Mouse (Mus musculus) limb, embryonic 10.5 days (tissue): Measurements from ENCODE around the gene Gm15217. TPM values are rescaled to one million over a fixed set of nuclear protein-coding genes. Genes with fewer than 3 reads are reported as not detected.

Source experiments
- DNase-seq: peaks from one replicate; pipeline ENCODE4 v3.0.0-alpha.2; 2017; ENCODE audit warnings: low spot score
- H3K27ac ChIP-seq: fragments of 300-500 bp; sonication (generic); 2 replicates; pipeline ENCODE4 v1.5.1; 2016; ENCODE audit warnings: mild to moderate bottlenecking
- H3K27me3 ChIP-seq: fragments of 300-500 bp; sonication (generic); 2 replicates; pipeline ENCODE4 v1.6.1; 2016; ENCODE audit warnings: low read depth, mild to moderate bottlenecking; ENCODE audit not compliant: poor library complexity, severe bottlenecking
- H3K36me3 ChIP-seq: fragments of 300-500 bp; sonication (generic); 2 replicates; pipeline ENCODE4 v1.6.1; 2016; ENCODE audit warnings: mild to moderate bottlenecking, moderate library complexity
- H3K4me1 ChIP-seq: fragments of 300-500 bp; sonication (generic); 2 replicates; pipeline ENCODE4 v1.6.1; 2016
- H3K4me3 ChIP-seq: fragments of 300-500 bp; sonication (generic); 2 replicates; pipeline ENCODE4 v1.5.1; 2016; ENCODE audit warnings: mild to moderate bottlenecking, moderate library complexity
- H3K9me3 ChIP-seq: fragments of 300-500 bp; sonication (generic); replicated peaks from 2 replicates; pipeline ENCODE4 v1.6.1; 2016; ENCODE audit warnings: mild to moderate bottlenecking
- WGBS: fragments of 180-500 bp; shearing (Covaris S2); methylation state at CpG from one replicate; pipeline ENCODE4 v1.1.7; 2016; 5-methylcytosine and 5-hydroxymethylcytosine counted together
- polyA plus RNA-seq: library from polyadenylated mRNA; unstranded; fragments of >200 nt; fragmentation: Nextera tagmentation; extraction: Ambion mirVana; gene quantifications from 2 replicates; pipeline ENCODE4 v1.2.1, GENCODE M21; 2016

Gene Gm15217
- polyA plus RNA-seq = 0.31 and 0.35 TPM in 2 replicates

- Histone ChIP-seq H3K4me1 (peaks cover 36% of the 10 kb centered on the region), H3K4me3 (peak within 1 kb of the TSS; percentile 52), H3K36me3 (peaks cover 29% of the 10 kb centered on the region), H3K27me3 (peaks cover 38% of the 10 kb centered on the region; the same call in 1 of the 2 replicates), H3K27ac (peak within 1 kb of the TSS; percentile 83), H3K9me3 (no peaks in the 10 kb centered on the region)
- WGBS = 90% methylated on average over 12 of the region's 12 CpGs
- no peak for DNase-seq
These were observed at the start of gene Gm15217 for GRCm38 (mm10) chr14:46379285-46379684. Gene Gm15217 (plus strand): TSS chr14:46379414.

- H3K27me3 ChIP-seq = no peaks in the 10 kb centered on the region
- H3K4me1 ChIP-seq = peaks cover 7% of the 10 kb centered on the region
- WGBS = 81% methylated on average over 8 of the region's 8 CpGs
- H3K4me3 ChIP-seq = no peak overlapping the region
- H3K36me3 ChIP-seq = no peaks in the 10 kb centered on the region
- no peaks in the 10 kb centered on the region for H3K9me3 ChIP-seq
- DNase-seq = no peak
- H3K27ac ChIP-seq = no peak overlapping the region; the same call in 1 of the 2 replicates
These were observed 45.6 kb upstream of the Gm15217 start for GRCm38 (mm10) chr14:46333421-46334237.

DNA sequence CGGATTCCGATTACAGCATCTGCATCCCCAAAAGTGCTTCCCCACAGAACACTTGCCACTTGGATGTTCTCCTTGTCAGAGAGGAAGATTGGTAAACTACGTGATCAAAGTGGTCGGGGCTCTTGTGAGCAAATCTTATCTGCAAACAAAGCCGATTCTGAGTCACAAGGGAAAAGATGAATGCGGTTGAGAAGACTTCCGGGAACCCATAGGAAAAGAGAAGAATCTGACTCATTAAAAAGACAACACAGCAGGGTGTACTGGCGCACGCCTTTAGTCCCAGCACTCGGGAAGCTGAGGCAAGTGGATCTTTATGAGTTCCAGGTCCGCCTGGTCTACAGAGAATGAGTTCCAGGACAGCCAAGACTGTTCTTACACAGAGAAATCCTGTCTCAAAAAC lies 40.4 kb upstream of the Gm15217 start:
- Histone ChIP-seq H3K27me3 (no peaks in the 10 kb centered on the region), H3K4me3 (no peak overlapping the region), H3K27ac (no peak overlapping the region), H3K4me1 (peaks cover under 1% of the 10 kb centered on the region; the same call in 1 of the 2 replicates), H3K9me3 (no peaks in the 10 kb centered on the region), H3K36me3 (no peaks in the 10 kb centered on the region)
- 88% methylated on average over 11 of the region's 11 CpGs for WGBS
- no peak for DNase-seq

- no peaks in the 10 kb centered on the region for H3K9me3 ChIP-seq
- H3K4me3 ChIP-seq = no peak overlapping the region
- no peaks in the 10 kb centered on the region for H3K27me3 ChIP-seq
- no peak overlapping the region for H3K27ac ChIP-seq
- no peaks in the 10 kb centered on the region for H3K36me3 ChIP-seq
- DNase-seq = no peak
- no peaks in the 10 kb centered on the region for H3K4me1 ChIP-seq
These were observed 34.5 kb upstream of the Gm15217 start for GRCm38 (mm10) chr14:46344750-46345149.

DNA sequence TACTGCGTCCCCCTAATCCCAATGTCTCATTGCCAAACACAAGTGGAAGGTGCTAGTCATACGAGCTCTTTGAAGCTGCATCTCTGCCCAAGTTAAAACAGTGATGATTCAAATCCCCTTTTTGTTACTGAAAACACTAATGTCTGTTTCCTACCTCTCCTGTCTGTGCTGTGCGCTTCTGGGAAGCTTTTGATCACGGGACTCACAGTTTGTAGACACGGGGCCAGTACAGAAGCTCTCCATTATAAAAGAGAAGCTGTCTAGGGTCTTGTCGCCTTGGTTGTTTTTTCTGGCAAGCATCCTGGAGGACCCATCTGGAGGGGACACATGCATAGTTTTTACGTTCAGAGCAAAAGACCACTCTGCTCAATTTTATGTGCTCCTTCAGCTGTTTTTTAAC lies 21.9 kb upstream of the Gm15217 start:
- Histone ChIP-seq H3K4me1 (no peaks in the 10 kb centered on the region; the same call in 1 of the 2 replicates), H3K27ac (no peak overlapping the region), H3K4me3 (no peak overlapping the region), H3K36me3 (no peaks in the 10 kb centered on the region), H3K9me3 (no peaks in the 10 kb centered on the region), H3K27me3 (no peaks in the 10 kb centered on the region)
- WGBS = 81% methylated on average over 7 of the region's 7 CpGs
- DNase-seq = no peak

DNA sequence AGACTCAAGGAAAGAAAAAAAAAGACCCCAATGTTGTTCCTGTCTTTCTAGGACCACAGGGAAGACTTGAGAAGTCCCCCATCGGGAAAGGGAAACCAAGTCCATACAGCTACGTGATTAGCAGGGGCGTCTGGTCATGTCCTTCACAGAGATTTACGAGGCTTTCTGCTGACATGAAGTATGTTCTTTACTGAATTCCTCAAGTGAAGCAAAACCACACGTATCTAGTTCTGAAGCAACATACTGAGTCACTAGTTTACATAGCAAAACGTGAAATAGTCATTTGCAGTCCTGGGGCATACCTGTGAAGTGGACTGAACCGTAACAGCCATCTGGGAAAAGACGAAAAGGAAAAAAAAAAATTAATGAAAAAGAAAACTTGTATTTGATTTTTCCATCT lies 21.5 kb upstream of the Gm15217 start:
- whole genome bisulfite sequencing = 68% methylated on average over 8 of the region's 8 CpGs
- Histone ChIP-seq H3K4me3 (no peak overlapping the region), H3K9me3 (no peaks in the 10 kb centered on the region), H3K27me3 (no peaks in the 10 kb centered on the region), H3K27ac (no peak overlapping the region), H3K36me3 (no peaks in the 10 kb centered on the region), H3K4me1 (no peaks in the 10 kb centered on the region; the same call in 1 of the 2 replicates)
- no peak for DNase-seq

GRCm38 (mm10) chr14:46363209-46363608 lies 16.0 kb upstream of the Gm15217 start:
- no peak for DNase-seq
- no peaks in the 10 kb centered on the region for H3K36me3 ChIP-seq
- no peaks in the 10 kb centered on the region for H3K4me1 ChIP-seq
- H3K27ac ChIP-seq = no peak overlapping the region
- peaks cover 4% of the 10 kb centered on the region; the same call in 1 of the 2 replicates for H3K27me3 ChIP-seq
- WGBS = 36% methylated on average over 10 of the region's 10 CpGs
- H3K9me3 ChIP-seq = no peaks in the 10 kb centered on the region
- no peak overlapping the region for H3K4me3 ChIP-seq

- H3K36me3 ChIP-seq = no peaks in the 10 kb centered on the region
These were observed 6.8 kb upstream of the Gm15217 start for GRCm38 (mm10) chr14:46372452-46372851.

GRCm38 (mm10) chr14:46375796-46376195 lies 3.4 kb upstream of the Gm15217 start:
- Histone ChIP-seq H3K27me3 (peaks cover 18% of the 10 kb centered on the region; the same call in 1 of the 2 replicates), H3K4me1 (peaks cover 16% of the 10 kb centered on the region), H3K4me3 (no peak overlapping the region), H3K27ac (no peak overlapping the region), H3K36me3 (no peaks in the 10 kb centered on the region), H3K9me3 (no peaks in the 10 kb centered on the region)
- DNase-seq = no peak
- 79% methylated on average over 5 of the region's 5 CpGs for WGBS

More at GRCm38 (mm10) chr14:46372452-46372851, 6.8 kb upstream of the Gm15217 start:
- DNase-seq = no peak
- H3K4me1 ChIP-seq = peaks cover 16% of the 10 kb centered on the region
- 34% methylated on average over 9 of the region's 9 CpGs for WGBS
- H3K9me3 ChIP-seq = no peaks in the 10 kb centered on the region
- H3K27me3 ChIP-seq = no peaks in the 10 kb centered on the region
- H3K4me3 ChIP-seq = no peak overlapping the region
- no peak overlapping the region for H3K27ac ChIP-seq

DNA sequence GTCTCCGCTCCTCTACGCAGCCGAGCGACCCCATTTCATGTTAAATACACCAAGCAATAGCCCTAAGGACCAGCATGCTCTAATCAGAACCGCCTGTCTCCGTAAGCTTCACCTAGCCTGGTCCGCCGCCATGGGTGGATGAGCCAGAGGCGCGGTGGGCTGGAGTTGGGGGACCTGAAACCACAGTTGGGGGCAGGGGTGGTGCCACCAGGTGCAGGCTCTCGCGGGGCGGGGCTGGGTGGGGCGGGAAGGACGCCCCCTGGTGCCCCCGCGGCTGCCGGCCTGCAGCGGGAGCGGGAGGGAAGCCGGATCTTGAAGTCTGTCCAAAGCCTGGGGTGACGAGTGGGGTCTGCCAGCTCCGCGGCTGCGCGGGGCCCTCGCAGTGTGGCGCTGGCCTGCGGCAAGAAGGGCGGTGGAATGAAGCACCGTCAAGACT lies 1.1 kb downstream of the Gm15217 start:
- Histone ChIP-seq H3K27me3 (peaks cover 38% of the 10 kb centered on the region; the same call in 1 of the 2 replicates), H3K9me3 (no peaks in the 10 kb centered on the region), H3K4me3 (peak overlapping the region; percentile 52), H3K27ac (peak overlapping the region; percentile 83), H3K4me1 (peaks cover 46% of the 10 kb centered on the region), H3K36me3 (peaks cover 32% of the 10 kb centered on the region)
- WGBS = 6% methylated on average over 31 of the region's 31 CpGs
- peak; percentile 70 for DNase-seq

DNA sequence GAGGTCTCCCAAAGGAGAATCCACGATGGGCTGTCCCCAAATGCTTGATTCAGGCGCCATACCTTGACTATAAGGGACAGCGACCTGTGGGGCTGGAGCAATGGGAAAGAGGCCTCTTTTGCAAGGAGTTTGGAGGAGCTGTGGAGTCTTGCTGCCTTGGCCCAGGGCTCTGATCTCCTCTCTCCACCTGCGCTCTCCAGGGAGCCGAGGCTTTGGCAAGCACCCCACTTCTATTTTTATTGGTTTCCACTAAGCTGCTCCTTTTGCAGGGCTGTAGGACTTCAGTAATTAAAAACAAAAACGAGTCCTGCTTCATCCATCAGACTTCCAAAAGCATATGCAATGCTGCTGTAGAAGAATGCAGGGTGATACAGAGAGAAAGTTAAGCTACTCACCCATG lies 2.2 kb downstream of the Gm15217 start:
- 39% methylated on average over 6 of the region's 6 CpGs for WGBS
- peaks cover 32% of the 10 kb centered on the region for H3K36me3 ChIP-seq
- H3K4me3 ChIP-seq = no peak overlapping the region
- H3K9me3 ChIP-seq = no peaks in the 10 kb centered on the region
- peaks cover 38% of the 10 kb centered on the region; the same call in 1 of the 2 replicates for H3K27me3 ChIP-seq
- H3K4me1 ChIP-seq = peaks cover 58% of the 10 kb centered on the region
- H3K27ac ChIP-seq = no peak overlapping the region
- DNase-seq = no peak

- Histone ChIP-seq H3K4me3 (peak overlapping the region; percentile 64), H3K27ac (peak overlapping the region; percentile 91), H3K27me3 (peaks cover 41% of the 10 kb centered on the region), H3K4me1 (peaks cover 76% of the 10 kb centered on the region), H3K9me3 (no peaks in the 10 kb centered on the region), H3K36me3 (peaks cover 32% of the 10 kb centered on the region)
- 6% methylated on average over 14 of the region's 14 CpGs for WGBS
- DNase-seq = no peak
These were observed 5.9 kb downstream of the Gm15217 start for GRCm38 (mm10) chr14:46384946-46385691.
